8 mouse cellular contexts compared by ENCODE assay signal in genomic region chrX:36983654-36984311, GRCm38 (mm10). TPM values are rescaled to one million over a fixed set of nuclear protein-coding genes. Genes with fewer than 3 reads are reported as not detected.
DNase-seq lines count a peak whose midpoint lies in the region; ATAC-seq lines count a peak whose summit lies in the region.

No protein-coding gene starts in this region.

- ATAC-seq in kidney, embryonic 14.5 days (ENCODE audit: low FRiP score, low TSS enrichment): 0 out of 2 replicates have a peak, but pooled peaks have one; percentile 35
- ATAC-seq in hematopoietic stem cell, adult 5-6 weeks (replicated peaks in 1 of 2; ENCODE audit: insufficient read depth in 1 of 2, low FRiP score in 2 of 2, low TSS enrichment in 1 of 2, low read depth in 1 of 2, poor library complexity in 2 of 2, severe bottlenecking in 2 of 2): peak; percentile 44 to 67; a peak in 2 of 4 replicates
- ATAC-seq in activated CD4-positive, CD25-positive, alpha-beta regulatory T cell, adult 4 months: no peak

- no peaks in the 10 kb centered on the region for H3K27me3 ChIP-seq in kidney, embryonic 14.5 days (ENCODE audit: control insufficient read depth, insufficient read depth, low read length)

- no peaks in the 10 kb centered on the region for H3K36me3 ChIP-seq in kidney, embryonic 14.5 days (ENCODE audit: control insufficient read depth, insufficient read depth, low read length)

- WGBS in kidney, embryonic 14.5 days: 46% methylated on average over 11 of the region's 11 CpGs

- no peak overlapping the region for H3K4me2 ChIP-seq in kidney, embryonic 14.5 days (replicated peaks; ENCODE audit: low read depth, low read length)

- H3K4me3 ChIP-seq in kidney, embryonic 14.5 days (ENCODE audit: low read length): no peak overlapping the region

- no peaks in the 10 kb centered on the region for H3K9me3 ChIP-seq in kidney, embryonic 14.5 days (ENCODE audit: control insufficient read depth, low read length)

- no peak overlapping the region for H3K9ac ChIP-seq in kidney, embryonic 14.5 days (ENCODE audit: low read depth, low read length)

- no peak overlapping the region for H3K27ac ChIP-seq in kidney, embryonic 14.5 days (ENCODE audit: low read depth, low read length)

- no peak for DNase-seq in kidney, adult 8-10 months
- peak; percentile 79 for DNase-seq in brain, adult 2 months (ENCODE audit: low read depth, low spot score)
- peak; percentile 4 for DNase-seq in retina, embryonic 14.5 days (ENCODE audit: low spot score)
- no peak for DNase-seq in ovary, postnatal 14 days (ENCODE audit: low spot score)
- no peak for DNase-seq in urinary bladder, postnatal 25 days (ENCODE audit: low spot score)

- 0 out of 2 replicates have a peak, but pooled peaks cover 5% of the 10 kb centered on the region for H3K4me1 ChIP-seq in kidney, embryonic 14.5 days (ENCODE audit: control insufficient read depth, insufficient read depth, low read length)

RNA-seq across cellular contexts. Expression of gene Sept6, which starts 7.8 kb away (rescaled TPM):
- 19.3 and 27.9 TPM in 2 replicates for polyA plus RNA-seq in kidney, embryonic 14.5 days (2014; fragmentation: Nextera tagmentation; extraction: Ambion mirVana)
- 120 and 122 TPM in 2 replicates for total RNA-seq in hematopoietic stem cell, adult 5-6 weeks (2017)
- polyA plus RNA-seq in activated CD4-positive, CD25-positive, alpha-beta regulatory T cell, adult 4 months (2017; shearing (Covaris generic)): 100 to 1,000 TPM; 146 to 160 TPM

Comparison
In these comparisons a context has a peak if more than half of its experiments do, and no peak if none do; other contexts are left out.
1. DNase-seq: peak in brain, adult 2 months (single experiment) and retina, embryonic 14.5 days (single experiment); none in kidney, adult 8-10 months (0 of 2), ovary, postnatal 14 days (single experiment) and urinary bladder, postnatal 25 days (single experiment).